Mouse (Mus musculus) cerebellum, adult 2 months (tissue): ENCODE data around the gene Pou3f1.

Experiments
- CTCF ChIP-seq: fragments of 200-500 bp; IDR thresholded peaks from 2 replicates; pipeline ENCODE4 v1.5.1; 2011; ENCODE audit warnings: low read depth, mild to moderate bottlenecking, control low read depth, low read length, moderate library complexity, borderline replicate concordance; ENCODE audit not compliant: insufficient read depth
- POLR2A ChIP-seq: fragments of 200-500 bp; IDR thresholded peaks from 2 replicates; pipeline ENCODE4 v1.6.1; 2011; ENCODE audit warnings: low read length, control low read depth, borderline replicate concordance; ENCODE audit not compliant: insufficient read depth

- no peak for TF ChIP-seq CTCF
- no peak for TF ChIP-seq POLR2A
Observed at GRCm38 (mm10) chr4:124670232-124670631, 13.6 kb downstream of the Pou3f1 start.
